Mouse (Mus musculus) kidney, postnatal 25 days (tissue): ENCODE data around the gene Olfr319.
A peak's percentile ranks its signal among the peaks of the same experiment; 100 is the strongest.
"Not testable (repeated sequence)": the region's sequence is repeated elsewhere in the genome, so short reads cannot be mapped to it uniquely, and the experiment has no call there.

Source experiments
- DNase-seq, 2 experiments: peaks; one replicate each; pipeline ENCODE4 v3.0.0; 2021; ENCODE audit warnings: mixed read lengths in 2 of 2

Olfr319 gene

GRCm38 (mm10) chr11:58698862-58699261, at the start of gene Olfr319:
TSS of gene Olfr319 (plus strand) at chr11:58699162.
- DNase-seq: no peak

- no peak for DNase-seq
Observed at GRCm38 (mm10) chr11:58655151-58655550, 43.8 kb upstream of the Olfr319 start.

GRCm38 (mm10) chr11:58658596-58658995, 40.4 kb upstream of the Olfr319 start, which contains the start of gene Olfr322:
TSS of gene Olfr322 (plus strand) at chr11:58658782.
- no peak for DNase-seq

- no peak for DNase-seq
Observed at GRCm38 (mm10) chr11:58669252-58669651, 29.7 kb upstream of the Olfr319 start.

GRCm38 (mm10) chr11:58671825-58672224, 27.1 kb upstream of the Olfr319 start:
- DNase-seq: no peak

GRCm38 (mm10) chr11:58680799-58681198, 18.2 kb upstream of the Olfr319 start, which contains the start of gene Olfr320:
TSS of gene Olfr320 (plus strand) at chr11:58681099.
- no peak for DNase-seq

GRCm38 (mm10) chr11:58709086-58709485, 10.1 kb downstream of the Olfr319 start:
- no peak for DNase-seq

GRCm38 (mm10) chr11:58717723-58718122, 18.8 kb downstream of the Olfr319 start:
- not testable (repeated sequence) for DNase-seq

- DNase-seq: no peak
Observed at GRCm38 (mm10) chr11:58719701-58720100, 20.7 kb downstream of the Olfr319 start.

- no peak for DNase-seq
Observed at GRCm38 (mm10) chr11:58723914-58724313, 25.0 kb downstream of the Olfr319 start, which contains the start of gene Olfr318. TSS of gene Olfr318 (minus strand) at chr11:58724014.

GRCm38 (mm10) chr11:58727896-58728650, 29.1 kb downstream of the Olfr319 start:
- DNase-seq: peak; percentile 54 to 57

- no peak for DNase-seq
Observed at GRCm38 (mm10) chr11:58733372-58733771, 34.4 kb downstream of the Olfr319 start.

GRCm38 (mm10) chr11:58738792-58739262, 39.9 kb downstream of the Olfr319 start, which contains the start of gene Olfr317:
TSS of gene Olfr317 (minus strand) at chr11:58739212.
- no peak for DNase-seq

- DNase-seq: not testable (repeated sequence)
Observed at GRCm38 (mm10) chr11:58751096-58751495, 52.1 kb downstream of the Olfr319 start.

GRCm38 (mm10) chr11:58752434-58752833, 53.5 kb downstream of the Olfr319 start, which contains the start of gene Olfr316:
TSS of gene Olfr316 (plus strand) at chr11:58752734.
- no peak for DNase-seq
